Mouse (Mus musculus): ENCODE data around the gene Med31.

GRCm38 (mm10) chr11:72255629-72256028 lies 40.2 kb upstream of the Med31 start:
- TF ChIP-seq CTCF (conservative IDR thresholded peaks at IDR 0.05 in 1 of 2, IDR thresholded peaks at IDR 0.05 in 1 of 2; ENCODE audit: low read depth in 2 of 2, low read length in 2 of 2): no peak
- no peak for TF ChIP-seq BHLHE40 (IDR thresholded peaks at IDR 0.05; ENCODE audit: low read depth, low read length)
- TF ChIP-seq SMC3 (IDR thresholded peaks at IDR 0.05; ENCODE audit: low read depth, low read length): no peak
- no peak for TF ChIP-seq POLR2A (IDR thresholded peaks at IDR 0.05; ENCODE audit: low read depth, low read length)
- no peak for TF ChIP-seq TCF12 (IDR thresholded peaks at IDR 0.05; ENCODE audit: low read depth, low read length)
- TF ChIP-seq EP300 (IDR thresholded peaks at IDR 0.05; ENCODE audit: low read length): no peak
